Mouse (Mus musculus): ENCODE measurements around the gene Vwa7. TPM values are rescaled to one million over a fixed set of nuclear protein-coding genes. Genes with fewer than 3 reads are reported as not detected.
A peak's percentile ranks its signal among the peaks of the same experiment; 100 is the strongest.

Vwa7 gene
- polyA plus RNA-seq, 1 experiment from 2014 or later: 0.20 TPM

DNA sequence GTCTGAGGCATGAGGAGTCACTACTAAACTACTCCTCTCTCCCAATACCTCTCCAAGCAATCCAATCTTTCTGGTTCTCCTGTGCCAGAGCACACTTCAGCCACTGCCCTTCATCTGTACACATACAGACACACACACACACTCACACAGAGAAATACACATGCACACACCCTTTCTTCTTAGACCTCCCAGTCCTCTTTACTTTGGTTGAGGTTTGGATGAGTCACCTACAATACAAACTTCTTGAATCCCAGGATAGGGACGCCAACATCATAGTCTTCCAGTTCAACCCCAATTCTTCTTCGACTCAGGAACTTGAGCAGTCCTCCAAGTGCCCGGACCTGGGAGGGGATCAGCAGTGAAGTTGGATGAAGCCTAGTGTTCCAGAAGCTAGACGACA is 27.4 kb downstream of the Vwa7 start:
- H3K27ac ChIP-seq: no peak overlapping the region

DNA sequence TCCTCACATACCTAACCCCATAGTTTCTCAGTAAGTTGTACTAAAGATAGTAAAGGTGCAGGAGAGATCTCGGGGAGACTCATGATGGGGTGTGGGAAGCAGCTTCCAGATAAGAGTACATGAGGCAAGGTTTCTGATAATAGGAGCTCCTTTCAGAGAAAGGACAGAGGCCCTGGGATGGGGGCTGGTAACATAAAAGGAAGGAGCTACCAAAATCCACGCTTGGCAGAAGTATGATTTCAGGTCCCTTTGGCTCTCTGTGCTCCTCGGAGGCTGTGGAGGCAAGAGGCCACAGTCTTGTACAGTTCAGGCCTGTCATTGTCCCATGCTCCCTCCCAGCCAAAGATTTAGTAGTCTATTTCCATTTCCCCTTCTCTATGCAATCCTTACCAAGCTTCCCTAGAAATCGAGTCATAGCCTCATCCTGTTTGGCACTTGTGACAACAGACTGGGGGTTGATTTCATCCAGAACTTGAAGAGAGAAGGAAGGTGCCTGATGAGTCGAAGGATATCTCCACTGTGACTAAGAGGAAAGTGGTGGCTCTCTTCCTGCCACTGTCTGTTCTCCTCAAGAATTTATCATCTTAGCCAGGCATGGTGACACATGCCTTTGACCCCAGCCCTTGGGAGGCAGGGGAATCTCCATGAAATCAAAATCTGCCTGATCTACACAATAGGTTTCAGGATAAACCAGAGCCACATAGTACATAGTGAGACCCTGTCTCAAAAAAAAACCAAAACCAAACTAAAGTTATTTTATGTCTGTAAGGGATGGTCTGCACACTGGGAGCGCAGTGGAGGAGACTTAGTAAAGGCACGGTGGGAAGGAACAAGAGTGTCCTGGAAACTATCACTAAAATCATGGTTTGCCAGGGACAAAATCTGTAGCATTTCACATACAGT is 28.8 kb downstream of the Vwa7 start:
- Histone ChIP-seq H3K4me1 (replicated peaks) (peaks cover 40% of the 10 kb centered on the region), H3K4me2 (replicated peaks) (peak overlapping the region; percentile 95), H3K9me3 (no peaks in the 10 kb centered on the region), H3K9ac (replicated peaks) (no peak overlapping the region), H3K4me3 (replicated peaks) (peak overlapping the region; percentile 50), H3K27ac (no peak overlapping the region), H3K27me3 (no peaks in the 10 kb centered on the region), H3K36me3 (no peaks in the 10 kb centered on the region)
- WGBS: 89% methylated on average over 7 of the region's 7 CpGs
- no peak for ATAC-seq

More for the DNA sequence above, 27.4 kb downstream of the Vwa7 start:
- Histone ChIP-seq H3K4me2 (replicated peaks) (no peak overlapping the region), H3K4me1 (replicated peaks) (peaks cover 27% of the 10 kb centered on the region), H3K4me3 (replicated peaks) (no peak overlapping the region), H3K9ac (replicated peaks) (no peak overlapping the region), H3K9me3 (no peaks in the 10 kb centered on the region), H3K36me3 (no peaks in the 10 kb centered on the region), H3K27me3 (no peaks in the 10 kb centered on the region)
- WGBS: 92% methylated on average over 4 of the region's 4 CpGs
- ATAC-seq: no peak

DNA sequence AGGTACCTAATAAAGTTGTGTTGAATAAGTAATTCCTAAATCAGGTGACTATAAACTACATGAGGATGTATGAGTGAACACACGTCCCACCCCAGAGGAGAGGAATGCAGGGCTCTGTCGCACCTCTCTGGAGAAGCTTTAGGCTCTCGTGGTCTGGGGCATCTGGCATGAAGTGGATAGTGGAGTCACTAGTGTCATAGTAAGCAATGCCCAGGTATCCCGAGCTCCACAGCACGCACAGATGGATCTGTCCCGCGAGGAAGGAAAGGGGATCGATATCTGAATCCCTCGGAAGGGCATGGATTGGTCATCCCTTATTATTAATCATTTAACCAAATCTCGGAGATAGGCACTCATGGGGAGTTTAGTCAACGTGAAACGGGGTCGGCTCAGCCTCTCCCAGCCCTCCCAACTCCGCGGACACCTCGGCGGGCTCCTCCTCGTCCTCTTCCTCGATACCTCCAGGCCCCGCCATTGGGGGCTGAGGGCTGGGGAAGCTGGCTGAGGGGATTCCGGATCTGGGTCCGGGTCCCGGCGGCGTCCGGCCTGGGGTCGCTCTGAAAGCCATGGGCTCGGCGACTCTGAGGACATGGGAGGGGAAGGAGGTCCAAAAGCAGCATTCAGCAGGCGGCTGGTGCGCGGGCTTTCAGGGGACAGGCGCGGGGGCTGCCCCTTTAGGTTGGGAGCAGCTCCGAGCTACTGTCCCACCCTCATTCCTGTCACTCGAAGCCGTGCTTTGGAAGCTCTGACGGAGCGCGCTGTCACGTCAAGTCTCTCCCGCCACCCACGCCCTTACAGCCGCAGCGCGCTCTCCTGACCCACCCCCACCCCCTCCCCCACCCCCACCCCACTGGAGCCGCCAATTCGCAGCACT is 29.7 kb downstream of the Vwa7 start:
- no peaks in the 10 kb centered on the region for H3K36me3 ChIP-seq
- H3K4me3 ChIP-seq (replicated peaks): peak overlapping the region; percentile 50
- peak overlapping the region; percentile 95 for H3K4me2 ChIP-seq (replicated peaks)
- peak overlapping the region; percentile 75 for H3K9ac ChIP-seq (replicated peaks)
- H3K27ac ChIP-seq: 0 out of 2 replicates have a peak overlapping the region, but pooled peaks have one; percentile 19
- H3K27me3 ChIP-seq: no peaks in the 10 kb centered on the region
- WGBS: 7% methylated on average over 40 of the region's 48 CpGs
- ATAC-seq: peak; percentile 82
- H3K4me1 ChIP-seq (replicated peaks): peaks cover 47% of the 10 kb centered on the region
- no peaks in the 10 kb centered on the region for H3K9me3 ChIP-seq

DNA sequence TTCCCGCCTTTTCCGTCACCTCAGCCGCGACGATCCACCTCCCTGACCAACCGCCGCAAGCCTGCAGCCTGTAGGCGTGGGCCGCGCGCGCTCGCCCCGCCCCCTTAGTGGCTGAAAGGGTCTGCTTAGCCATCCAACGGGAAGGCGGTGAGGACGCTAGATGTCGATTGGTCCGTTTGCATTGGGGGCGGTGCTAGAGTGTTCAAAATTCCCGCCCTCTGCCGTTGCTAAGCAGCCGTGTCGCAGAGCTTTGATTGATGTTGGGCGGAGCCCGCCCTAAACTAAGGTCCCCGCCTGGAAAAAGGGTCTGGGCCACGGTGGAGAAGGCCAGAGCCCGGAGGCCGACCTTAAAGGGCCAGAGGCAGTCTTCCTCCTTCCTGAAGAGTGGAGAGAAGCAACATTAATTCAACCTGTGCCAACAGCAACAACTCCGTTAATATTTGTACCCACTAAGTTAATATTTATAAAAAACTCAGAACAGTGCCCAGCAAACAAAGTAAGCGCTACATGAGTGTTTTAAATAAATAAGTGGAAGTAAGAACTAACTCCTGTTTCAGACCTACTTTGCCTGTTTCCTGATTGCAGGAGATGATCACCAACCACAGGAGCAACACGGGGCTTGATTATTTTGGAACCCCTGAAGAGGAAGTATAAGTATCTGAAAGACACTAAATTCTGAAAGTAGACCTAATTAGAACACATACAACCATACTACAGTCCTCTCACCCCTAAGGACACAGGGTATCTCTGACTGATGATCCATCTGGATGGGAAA is 30.5 kb downstream of the Vwa7 start, which contains the start of gene Msh5:
TSS of gene Msh5 (minus strand) at position 65 of the 775 bp plus-strand sequence.
- peaks cover 55% of the 10 kb centered on the region for H3K4me1 ChIP-seq (replicated peaks)
- H3K4me2 ChIP-seq (replicated peaks): peak within 1 kb of the TSS; percentile 95
- 0 out of 2 replicates have a peak within 1 kb of the TSS, but pooled peaks have one; percentile 31 for H3K27ac ChIP-seq
- H3K9ac ChIP-seq (replicated peaks): peak within 1 kb of the TSS; percentile 75
- no peaks in the 10 kb centered on the region for H3K36me3 ChIP-seq
- 3% methylated on average over 33 of the region's 33 CpGs for WGBS
- peak; percentile 98 for ATAC-seq
- no peaks in the 10 kb centered on the region for H3K27me3 ChIP-seq
- H3K4me3 ChIP-seq (replicated peaks): peak within 1 kb of the TSS; percentile 50
- no peaks in the 10 kb centered on the region for H3K9me3 ChIP-seq

DNA sequence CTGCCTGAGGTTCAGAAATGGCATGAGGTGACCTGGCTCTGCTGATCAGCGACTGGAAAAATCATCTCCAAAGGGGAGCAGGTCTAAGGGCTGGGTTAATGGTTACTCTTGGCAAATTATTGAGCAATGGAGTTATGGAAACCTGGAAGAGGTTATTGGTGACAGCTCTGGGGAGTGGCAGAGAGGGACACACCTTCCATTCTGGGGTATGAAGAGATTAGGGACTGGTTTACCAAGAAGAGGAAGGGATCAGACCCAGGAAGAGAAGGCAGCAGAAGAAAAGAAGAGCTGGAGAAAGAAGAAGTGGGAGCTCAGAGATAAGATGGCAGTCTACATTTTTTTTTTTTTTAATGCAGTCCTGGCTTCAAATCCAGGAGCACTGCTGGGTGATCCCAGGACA is 31.3 kb downstream of the Vwa7 start:
- WGBS: 55% methylated on average over 1 of the region's 1 CpGs

DNA sequence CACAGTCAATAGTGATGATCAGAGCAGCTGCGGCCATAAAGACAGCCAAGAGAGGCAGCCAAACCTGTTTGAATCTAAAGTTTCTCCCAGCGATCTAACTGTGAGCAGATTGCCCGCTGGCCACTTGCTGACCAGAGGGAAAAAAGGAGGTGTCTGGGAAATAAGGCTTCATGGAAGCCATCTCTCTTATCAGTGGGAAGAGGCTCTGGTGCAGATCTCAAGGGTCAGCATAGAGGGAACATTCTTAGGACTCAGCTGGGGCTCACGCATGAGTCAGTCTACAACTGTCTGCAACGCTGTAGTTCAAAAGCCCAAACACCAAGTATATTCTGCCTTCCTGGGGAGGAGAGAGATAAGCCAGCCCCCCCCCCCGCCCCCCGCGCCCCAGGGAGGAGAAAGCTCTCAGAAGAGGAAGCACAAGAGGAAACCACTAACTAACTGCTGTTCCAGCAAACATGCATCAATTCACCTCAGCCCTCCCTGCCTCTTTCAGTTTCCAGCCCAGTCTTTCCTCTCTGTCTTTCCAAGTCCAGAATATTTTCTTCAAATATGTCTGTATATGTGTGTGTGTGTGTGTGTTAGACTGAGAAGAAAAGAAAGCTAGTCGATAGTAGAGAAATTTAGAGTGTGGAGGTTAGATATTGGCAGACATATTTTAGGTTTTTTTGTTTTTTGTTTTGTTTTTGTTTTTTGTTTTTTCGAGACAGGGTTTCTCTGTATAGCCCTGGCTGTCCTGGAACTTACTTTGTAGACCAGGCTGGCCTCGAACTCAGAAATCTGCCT is 32.0 kb downstream of the Vwa7 start:
- peak overlapping the region; percentile 17; the same call in 1 of the 2 replicates for H3K27ac ChIP-seq
- 42% methylated on average over 11 of the region's 11 CpGs for WGBS
- no peak overlapping the region for H3K4me2 ChIP-seq (replicated peaks)
- peaks cover 3% of the 10 kb centered on the region; the same call in 1 of the 2 replicates for H3K36me3 ChIP-seq
- peaks cover 67% of the 10 kb centered on the region for H3K4me1 ChIP-seq (replicated peaks)
- no peaks in the 10 kb centered on the region for H3K9me3 ChIP-seq
- H3K4me3 ChIP-seq (replicated peaks): no peak overlapping the region
- ATAC-seq: no peak
- no peaks in the 10 kb centered on the region for H3K27me3 ChIP-seq
- no peak overlapping the region for H3K9ac ChIP-seq (replicated peaks)

More for the DNA sequence above, 31.3 kb downstream of the Vwa7 start:
- Histone ChIP-seq H3K9ac (replicated peaks) (no peak overlapping the region), H3K27me3 (no peaks in the 10 kb centered on the region), H3K27ac (0 out of 2 replicates have a peak overlapping the region, but pooled peaks have one; percentile 17), H3K9me3 (no peaks in the 10 kb centered on the region), H3K4me3 (replicated peaks) (no peak overlapping the region), H3K36me3 (no peaks in the 10 kb centered on the region; the same call in 1 of the 2 replicates), H3K4me1 (replicated peaks) (peaks cover 63% of the 10 kb centered on the region), H3K4me2 (replicated peaks) (no peak overlapping the region)
- ATAC-seq: no peak

DNA sequence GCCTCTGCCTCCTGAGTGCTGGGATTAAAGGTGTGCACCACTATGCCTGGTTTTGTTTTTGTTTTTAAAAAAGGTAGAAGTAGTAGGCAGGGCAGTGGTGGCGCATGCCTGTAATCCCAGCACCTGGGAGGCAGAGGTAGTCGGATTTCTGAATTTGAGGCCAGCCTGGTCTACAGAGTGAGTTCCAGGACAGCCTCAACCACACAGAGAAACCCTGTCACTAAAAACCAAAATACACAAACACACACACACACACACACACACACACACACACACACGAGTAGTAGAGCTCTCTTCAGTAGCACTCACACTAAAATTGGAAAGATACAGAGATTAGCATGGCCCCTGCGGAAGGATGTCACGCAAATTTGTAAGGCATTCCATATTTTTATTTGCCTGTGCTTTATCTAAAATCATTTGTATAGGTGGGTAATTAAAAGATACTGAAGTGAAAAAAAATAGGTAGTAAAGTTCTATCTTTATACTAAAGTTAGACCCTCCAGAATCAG is 32.6 kb downstream of the Vwa7 start:
- H3K27ac ChIP-seq: no peak overlapping the region
- H3K4me3 ChIP-seq (replicated peaks): no peak overlapping the region
- H3K27me3 ChIP-seq: no peaks in the 10 kb centered on the region
- peaks cover 67% of the 10 kb centered on the region for H3K4me1 ChIP-seq (replicated peaks)
- no peak overlapping the region for H3K9ac ChIP-seq (replicated peaks)
- WGBS: 65% methylated on average over 5 of the region's 5 CpGs
- no peak for ATAC-seq
- peaks cover 7% of the 10 kb centered on the region for H3K36me3 ChIP-seq
- no peaks in the 10 kb centered on the region for H3K9me3 ChIP-seq
- H3K4me2 ChIP-seq (replicated peaks): peak overlapping the region; percentile 69

DNA sequence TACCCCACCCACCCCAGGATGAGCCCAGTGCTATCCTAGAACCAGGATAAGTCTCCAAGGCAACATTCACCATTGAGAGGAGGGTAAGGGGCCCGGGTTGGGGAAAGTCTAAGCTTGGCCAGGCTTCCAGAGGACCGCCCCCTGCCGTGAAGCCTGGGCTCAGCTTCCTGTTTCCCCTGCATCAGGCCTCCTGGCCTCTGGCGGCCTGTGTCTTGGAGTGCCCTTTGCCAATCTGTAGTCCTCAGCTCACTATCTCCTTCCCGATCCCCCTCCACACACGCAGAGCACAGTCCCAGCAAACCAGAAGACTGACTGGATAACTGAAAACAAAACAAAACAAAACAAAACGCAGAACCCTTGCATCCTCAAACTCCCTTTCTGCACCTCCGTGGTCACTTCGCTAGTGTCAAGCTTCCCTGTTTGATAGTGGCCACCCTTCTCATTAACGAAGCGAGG is 33.2 kb downstream of the Vwa7 start, which contains the start of gene Clic1:
TSS of gene Clic1 (plus strand) at position 406 of the 456 bp plus-strand sequence.
- ATAC-seq: peak; percentile 10; the same call in 1 of the 2 replicates
- H3K9ac ChIP-seq (replicated peaks): peak within 1 kb of the TSS; percentile 71
- peaks cover 67% of the 10 kb centered on the region for H3K4me1 ChIP-seq (replicated peaks)
- H3K27ac ChIP-seq: peak within 1 kb of the TSS; percentile 88
- H3K36me3 ChIP-seq: peaks cover 13% of the 10 kb centered on the region
- peak within 1 kb of the TSS; percentile 46 for H3K4me3 ChIP-seq (replicated peaks)
- WGBS: 4% methylated on average over 11 of the region's 11 CpGs
- no peaks in the 10 kb centered on the region for H3K9me3 ChIP-seq
- peak within 1 kb of the TSS; percentile 69 for H3K4me2 ChIP-seq (replicated peaks)
- no peaks in the 10 kb centered on the region for H3K27me3 ChIP-seq

DNA sequence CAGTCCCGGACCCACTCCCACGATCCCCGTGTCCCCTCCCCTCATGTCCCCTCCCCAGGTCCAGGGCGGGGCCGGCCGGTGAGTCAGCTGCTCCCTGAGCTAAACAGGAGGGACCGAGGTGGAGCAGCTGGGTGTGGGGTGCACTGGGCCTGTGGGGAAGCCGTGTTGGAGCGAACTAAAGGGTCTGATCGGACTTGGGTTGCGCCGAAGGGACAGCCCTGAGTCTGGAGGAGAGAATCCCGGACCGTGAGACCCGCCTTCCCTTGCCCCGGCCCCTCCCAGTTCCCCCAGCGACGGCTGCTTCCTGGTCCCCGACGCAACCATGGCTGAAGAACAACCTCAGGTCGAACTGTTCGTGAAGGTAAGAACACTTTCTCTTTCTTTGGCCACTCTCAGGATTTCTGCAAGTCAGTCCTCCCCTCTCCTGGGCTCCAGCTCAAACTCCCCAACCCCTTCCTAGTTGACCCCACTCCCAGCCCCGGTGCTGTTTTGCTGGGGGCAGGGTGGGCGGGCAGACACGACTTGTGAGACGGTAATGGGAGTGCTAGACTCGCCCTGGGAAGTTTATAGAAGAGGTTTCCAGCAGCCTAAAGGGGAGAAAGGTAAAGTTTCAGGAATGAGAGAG is 33.9 kb downstream of the Vwa7 start:
- peak overlapping the region; percentile 46 for H3K4me3 ChIP-seq (replicated peaks)
- peak overlapping the region; percentile 69 for H3K4me2 ChIP-seq (replicated peaks)
- under 1% methylated on average over 27 of the region's 27 CpGs for WGBS
- no peaks in the 10 kb centered on the region for H3K27me3 ChIP-seq
- peak overlapping the region; percentile 71 for H3K9ac ChIP-seq (replicated peaks)
- H3K4me1 ChIP-seq (replicated peaks): peaks cover 67% of the 10 kb centered on the region
- no peaks in the 10 kb centered on the region for H3K9me3 ChIP-seq
- ATAC-seq: no peak
- H3K36me3 ChIP-seq: peaks cover 16% of the 10 kb centered on the region
- H3K27ac ChIP-seq: peak overlapping the region; percentile 88

All from midbrain, embryonic 13.5 days (tissue).